Mouse (Mus musculus): ENCODE results near the gene Myo1e.

Myo1e gene

DNA sequence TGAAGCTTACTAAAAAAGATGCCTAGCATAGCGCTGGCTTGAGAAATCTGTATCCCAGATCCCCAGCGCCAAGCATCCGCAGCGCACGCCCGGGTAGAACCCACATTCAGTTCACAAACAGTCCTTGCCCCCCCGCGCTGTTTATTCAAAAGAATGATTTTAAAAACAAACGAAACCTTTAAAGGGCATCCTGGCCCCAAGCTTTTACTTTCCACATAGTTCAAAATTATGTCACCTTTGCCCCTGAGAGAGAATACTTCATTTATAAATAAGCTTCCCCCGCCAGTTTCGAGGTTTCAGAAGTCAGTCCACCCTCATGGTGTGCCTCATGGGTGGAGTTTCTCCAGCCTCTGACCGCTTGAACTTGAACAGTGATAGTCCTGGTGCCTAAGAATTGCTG, 1.6 kb downstream of the Myo1e start:
- no peak for TF ChIP-seq GATA4 (IDR thresholded peaks at IDR 0.05; ENCODE audit: insufficient replicate concordance, low read length)

DNA sequence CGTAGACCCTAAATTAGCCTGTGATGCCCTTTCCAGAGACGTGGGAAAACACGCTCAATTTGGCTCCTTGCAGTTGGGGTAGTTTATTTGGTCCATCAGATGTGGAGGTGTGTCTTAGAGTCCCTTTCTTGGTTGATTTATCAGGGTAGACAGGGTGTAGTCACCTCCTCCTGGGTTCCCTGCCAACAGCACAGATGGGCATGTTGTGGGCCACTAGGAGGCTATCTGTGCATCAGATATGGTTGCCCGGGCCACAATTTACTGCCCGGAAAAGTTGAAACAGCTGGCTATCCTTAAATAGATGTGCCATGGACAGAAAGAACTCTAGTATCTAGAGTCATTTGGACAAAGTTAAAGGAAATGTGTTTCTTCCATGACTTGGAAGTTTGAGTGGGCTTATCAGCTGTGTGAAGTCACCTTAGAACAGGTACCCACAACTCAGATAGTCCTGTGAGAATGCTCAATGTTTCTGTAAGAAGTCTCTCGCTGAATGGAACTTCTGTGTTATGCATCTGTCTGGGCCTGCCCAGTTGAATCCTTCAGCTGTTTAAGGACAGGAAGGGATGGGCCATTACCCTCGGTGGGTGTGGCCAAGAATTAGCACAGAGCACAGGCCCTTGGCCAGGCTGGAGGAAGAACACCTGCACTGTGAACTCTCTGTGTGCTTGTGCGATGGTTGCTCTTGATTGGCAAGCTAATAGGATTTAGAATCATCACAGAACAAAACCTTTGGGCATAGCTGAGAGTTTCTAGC, 2.3 kb downstream of the Myo1e start:
- no peak for TF ChIP-seq GATA4 (IDR thresholded peaks at IDR 0.05; ENCODE audit: insufficient replicate concordance, low read length)

DNA sequence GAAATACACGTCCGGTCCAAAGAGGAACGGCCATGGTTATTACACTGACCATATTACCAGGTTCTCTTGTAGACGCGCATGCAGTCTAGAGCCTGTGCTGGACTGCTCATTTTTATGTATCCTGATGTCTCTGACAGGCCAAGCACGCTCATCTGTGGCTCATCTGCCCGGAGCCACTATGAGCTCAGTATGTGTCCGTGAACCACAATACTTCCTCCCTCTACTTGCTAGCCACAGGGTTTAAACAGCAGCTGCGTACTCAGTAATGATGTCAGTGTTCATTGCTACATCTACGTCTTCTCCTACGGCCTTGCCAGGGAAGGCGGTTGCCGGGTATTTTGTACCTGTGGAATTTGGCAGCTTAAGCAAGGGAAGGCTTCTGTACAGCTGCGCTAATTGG, 4.5 kb downstream of the Myo1e start:
- TF ChIP-seq GATA4 (IDR thresholded peaks at IDR 0.05; ENCODE audit: insufficient replicate concordance, low read length): no peak

DNA sequence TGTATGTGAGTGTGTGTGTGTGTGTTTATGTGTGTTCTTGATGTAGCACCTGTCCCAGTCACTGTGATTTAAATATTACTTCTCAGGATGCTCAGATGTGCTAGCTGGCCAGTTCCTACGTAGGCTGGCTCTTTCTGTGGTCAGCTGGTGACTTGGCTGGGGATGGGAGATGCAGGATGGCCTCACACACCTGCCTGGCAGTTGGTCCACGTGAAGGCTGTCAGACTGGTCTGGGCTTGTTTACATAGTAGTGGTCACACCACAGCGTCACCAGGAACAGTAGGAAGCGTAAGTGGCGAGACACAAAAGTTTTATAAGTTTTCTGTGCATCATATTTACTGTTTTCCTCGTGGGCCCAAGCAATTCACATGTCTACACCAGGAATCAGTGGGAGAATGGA, 9.4 kb downstream of the Myo1e start:
- TF ChIP-seq GATA4 (IDR thresholded peaks at IDR 0.05; ENCODE audit: insufficient replicate concordance, low read length): no peak

DNA sequence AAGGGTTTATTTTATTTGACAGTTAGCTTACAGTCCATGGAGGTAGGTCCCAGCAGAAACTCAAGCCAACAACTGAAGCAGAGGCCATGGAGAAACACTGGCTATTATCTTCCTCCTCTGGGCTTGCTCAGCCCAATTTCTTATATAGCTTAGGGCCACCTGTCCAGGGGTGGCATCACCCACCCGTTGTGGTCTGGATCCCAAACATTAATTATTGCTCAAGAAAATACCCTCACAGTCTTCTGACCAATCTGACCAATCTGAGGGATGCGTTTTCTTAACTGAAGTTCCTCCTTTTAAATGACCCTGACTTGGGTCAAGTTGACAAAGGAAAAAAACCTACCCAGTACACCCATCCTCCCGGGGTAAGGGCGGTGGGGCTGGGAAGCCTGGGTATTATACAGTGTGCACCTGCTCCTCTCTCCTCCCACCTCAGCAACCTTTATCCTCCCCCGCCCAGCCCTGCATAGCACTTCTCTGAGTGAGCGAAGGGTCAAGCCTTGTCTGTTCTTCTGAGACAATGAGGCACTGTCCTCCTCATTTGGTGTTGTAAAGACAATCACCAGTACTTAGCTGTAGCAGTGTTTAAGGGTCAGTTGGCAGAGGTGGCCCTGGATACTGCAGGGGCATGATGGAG, 12.3 kb downstream of the Myo1e start:
- TF ChIP-seq GATA4 (IDR thresholded peaks at IDR 0.05; ENCODE audit: insufficient replicate concordance, low read length): no peak

DNA sequence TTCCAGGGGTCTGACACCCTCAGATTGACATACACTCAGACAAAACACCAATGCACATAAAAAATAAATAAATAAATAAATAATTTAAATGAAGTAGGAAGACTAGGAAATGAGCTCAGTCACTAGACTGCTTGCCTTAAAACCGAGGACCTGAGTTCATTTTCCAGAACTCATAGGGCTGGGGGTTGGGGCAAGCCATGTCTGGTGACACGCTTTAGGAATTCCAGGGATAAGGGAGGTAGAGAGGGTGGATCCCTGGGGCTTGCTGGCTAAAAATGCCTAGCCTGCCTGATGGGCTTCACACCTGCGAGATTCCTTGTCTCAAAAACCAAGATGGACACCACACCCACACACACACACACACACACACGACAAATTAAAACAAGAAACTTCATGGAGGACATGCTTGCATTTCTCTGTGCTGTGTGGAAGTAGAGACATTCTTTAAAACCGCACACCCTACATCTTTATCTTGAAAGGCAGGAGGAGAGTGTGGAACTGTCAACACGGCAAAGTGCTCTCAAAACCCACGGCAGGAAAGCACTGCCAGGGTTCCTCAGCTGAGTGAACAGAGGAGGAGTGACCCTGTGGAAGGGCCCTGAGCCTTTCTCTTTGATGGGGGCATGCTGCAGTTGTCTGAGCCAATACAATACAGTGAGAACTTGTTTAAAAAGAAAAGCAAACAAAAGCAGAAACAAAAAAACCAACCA, 13.5 kb downstream of the Myo1e start:
- TF ChIP-seq GATA4 (IDR thresholded peaks at IDR 0.05; ENCODE audit: insufficient replicate concordance, low read length): no peak

DNA sequence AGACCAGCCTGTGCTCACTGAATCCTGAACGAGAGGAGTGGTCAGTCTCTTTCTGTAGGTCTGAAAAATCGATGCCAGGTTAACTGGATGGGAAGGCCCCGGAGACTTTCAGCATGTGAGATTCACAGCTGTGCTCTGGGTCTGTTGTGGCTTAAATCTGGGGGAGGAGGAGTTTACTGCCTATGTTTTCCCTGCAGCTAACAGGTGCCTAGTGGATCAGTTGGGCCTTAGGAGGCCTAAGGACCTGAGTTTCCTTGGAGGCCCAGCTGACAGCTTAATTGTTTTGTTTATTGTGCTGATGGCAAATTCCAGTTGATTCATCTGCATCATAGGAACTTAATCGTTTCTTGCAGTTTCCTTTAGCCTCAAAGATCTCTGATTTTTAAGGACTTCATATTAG, 16.0 kb downstream of the Myo1e start:
- TF ChIP-seq GATA4 (IDR thresholded peaks at IDR 0.05; ENCODE audit: insufficient replicate concordance, low read length): no peak

DNA sequence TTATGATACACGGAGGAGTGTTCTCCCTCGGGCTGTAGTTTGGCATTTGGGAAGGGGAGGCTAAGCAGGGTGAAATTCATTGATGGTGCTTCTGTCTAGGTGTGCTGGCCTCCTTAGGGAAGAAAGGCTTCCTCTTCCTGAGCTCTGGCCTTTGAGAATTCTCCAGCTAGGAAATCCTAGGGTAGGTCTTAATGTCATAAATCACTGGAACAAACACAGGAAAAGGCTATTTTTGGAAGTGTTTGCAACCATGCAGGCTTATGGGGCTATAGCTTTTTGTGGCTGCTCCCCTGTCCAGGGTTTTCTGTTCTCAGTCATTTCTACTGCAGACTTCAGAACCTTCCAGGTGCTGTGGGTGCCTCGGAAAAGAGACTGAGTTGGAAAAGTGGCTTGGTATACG, 16.9 kb downstream of the Myo1e start:
- TF ChIP-seq GATA4 (IDR thresholded peaks at IDR 0.05; ENCODE audit: insufficient replicate concordance, low read length): no peak

DNA sequence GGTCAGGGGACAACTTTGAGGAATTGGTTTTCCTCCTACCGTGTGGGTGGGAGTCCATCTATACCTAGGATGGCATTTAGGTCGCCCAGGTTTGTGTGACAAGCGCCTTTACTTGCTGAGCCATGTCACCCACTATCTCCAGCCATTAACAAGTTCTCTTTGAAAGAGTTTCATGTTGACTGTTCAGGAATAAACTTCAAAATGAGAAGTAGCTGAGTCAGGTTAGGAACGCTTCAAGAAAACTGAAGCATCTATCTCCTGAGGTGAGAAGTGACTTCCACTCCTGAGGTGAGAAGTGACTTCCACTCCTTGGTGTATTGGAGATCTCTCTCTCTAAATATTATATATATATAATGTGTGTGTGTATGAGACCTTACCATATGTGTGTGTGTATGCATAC, 19.2 kb downstream of the Myo1e start:
- no peak for TF ChIP-seq GATA4 (IDR thresholded peaks at IDR 0.05; ENCODE audit: insufficient replicate concordance, low read length)

DNA sequence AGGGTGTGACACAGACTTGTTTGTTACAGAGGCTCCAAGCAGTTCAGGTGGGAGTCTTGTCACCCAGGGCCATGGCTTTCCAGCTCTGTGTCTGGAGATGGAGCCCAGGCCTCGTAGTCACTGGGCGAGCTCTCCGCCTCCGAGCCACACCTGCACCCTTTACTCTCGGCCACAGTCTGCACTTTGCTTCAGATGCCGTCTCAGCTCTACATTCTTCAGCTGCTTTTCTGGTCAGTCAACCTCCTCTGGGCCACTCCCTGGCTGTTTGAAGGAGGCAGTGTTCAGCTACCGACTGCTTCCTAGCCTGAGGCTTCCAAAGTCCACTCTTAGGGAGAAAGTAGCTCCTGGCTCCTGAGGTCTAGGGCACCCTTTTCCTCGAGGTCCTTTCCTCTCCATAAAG, 22.7 kb downstream of the Myo1e start:
- no peak for TF ChIP-seq GATA4 (IDR thresholded peaks at IDR 0.05; ENCODE audit: insufficient replicate concordance, low read length)

DNA sequence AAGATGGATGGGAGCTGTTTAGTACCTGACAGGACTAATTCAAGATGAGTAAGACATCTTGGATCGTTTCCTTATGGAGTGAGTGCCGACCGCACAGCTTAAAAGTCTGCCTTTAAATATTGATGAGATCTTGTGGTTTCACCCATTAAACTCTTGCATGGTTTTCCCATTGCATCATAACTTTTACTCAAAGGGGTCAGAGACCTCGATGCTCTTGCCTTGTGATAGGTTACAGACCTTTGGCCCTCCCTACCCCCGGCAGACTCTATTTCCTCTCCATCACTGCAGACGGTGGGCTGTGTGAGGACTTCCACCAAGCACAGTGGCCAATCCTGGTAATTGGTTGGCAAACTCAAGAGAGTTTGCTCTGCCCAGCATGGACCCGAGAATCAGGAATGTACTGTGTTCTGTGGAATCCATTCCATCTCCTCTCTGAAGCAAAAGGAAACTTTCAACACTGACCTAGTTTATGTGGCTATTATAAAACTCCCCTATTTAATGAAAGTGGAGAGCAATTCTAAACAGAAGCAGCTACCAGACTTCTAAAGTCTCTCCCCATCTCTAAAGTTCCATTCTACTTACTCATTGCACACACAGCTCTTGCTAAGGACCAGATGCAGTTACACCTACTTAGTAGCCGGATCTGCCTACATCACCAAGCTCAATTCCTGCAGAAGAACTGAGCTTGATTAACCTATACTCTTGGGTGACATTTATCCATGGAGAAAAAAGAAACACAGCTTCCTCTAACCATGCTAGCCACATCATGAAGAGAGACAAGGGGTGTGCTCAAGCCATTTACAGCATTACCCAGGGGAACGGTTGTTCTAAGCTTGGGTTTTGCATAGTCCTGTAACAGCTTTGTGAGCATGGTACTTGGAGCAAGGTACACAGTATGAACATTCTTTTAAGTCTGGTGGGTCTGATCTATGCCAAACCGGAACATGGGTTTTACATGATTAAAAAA, 25.2 kb downstream of the Myo1e start:
- no peak for TF ChIP-seq GATA4 (IDR thresholded peaks at IDR 0.05; ENCODE audit: insufficient replicate concordance, low read length)

DNA sequence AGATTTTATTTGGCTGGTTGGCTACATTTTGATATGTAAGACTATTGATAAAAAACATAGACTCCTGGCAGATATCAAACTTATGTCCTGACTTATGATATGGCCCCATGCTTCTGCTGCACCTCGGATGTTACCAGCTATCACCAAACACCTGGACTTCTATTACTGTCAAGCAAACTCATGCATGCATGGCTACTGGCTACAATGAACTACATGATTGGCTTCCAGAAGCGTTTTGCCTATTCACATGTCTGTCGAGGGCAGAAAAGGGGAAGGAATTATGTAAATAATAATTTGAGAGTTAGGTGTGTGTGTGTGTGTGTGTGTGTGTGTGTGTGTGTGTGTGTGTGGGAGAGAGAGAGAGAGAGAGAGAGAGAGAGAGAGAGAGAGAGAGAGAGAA, 30.0 kb downstream of the Myo1e start:
- TF ChIP-seq GATA4 (IDR thresholded peaks at IDR 0.05; ENCODE audit: insufficient replicate concordance, low read length): no peak

DNA sequence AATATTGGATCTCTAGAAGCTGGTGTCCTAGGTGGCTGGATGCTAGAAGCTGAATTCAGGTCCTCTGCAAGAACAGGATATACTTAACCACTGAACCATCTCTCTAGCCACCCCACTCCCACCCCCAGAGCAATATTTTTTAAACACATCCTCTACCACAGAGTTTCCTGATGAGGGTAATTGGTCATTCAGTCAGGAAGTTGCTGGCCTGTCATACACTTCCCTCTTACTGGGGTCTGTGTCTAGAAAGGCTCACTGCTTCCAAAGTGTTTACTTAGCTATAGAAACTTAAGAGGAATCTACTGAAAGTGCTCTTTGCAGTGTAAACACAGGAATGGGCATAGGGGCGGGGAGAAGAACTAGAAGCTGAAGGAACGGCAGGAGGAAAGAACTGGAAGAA, 30.4 kb downstream of the Myo1e start:
- no peak for TF ChIP-seq GATA4 (IDR thresholded peaks at IDR 0.05; ENCODE audit: insufficient replicate concordance, low read length)

DNA sequence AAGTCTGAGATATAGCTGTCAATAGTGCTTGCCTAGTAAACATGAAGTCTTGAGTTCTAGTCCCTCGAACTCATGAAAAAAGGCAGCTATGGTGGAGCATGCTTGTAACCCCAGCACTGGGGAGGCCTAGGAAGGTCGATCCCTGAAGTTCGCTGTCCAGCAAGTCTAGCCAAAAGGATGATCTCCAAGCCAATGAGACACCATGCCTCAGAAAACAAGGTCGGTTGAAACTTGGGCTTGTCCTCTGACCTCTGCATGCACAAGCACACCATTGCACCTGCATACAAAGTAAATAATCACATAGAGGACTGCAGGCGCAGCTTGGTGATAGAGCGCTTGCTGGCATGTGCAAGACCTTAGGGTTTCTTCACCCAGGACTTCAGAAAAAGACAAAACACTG, 31.2 kb downstream of the Myo1e start:
- no peak for TF ChIP-seq GATA4 (IDR thresholded peaks at IDR 0.05; ENCODE audit: insufficient replicate concordance, low read length)

DNA sequence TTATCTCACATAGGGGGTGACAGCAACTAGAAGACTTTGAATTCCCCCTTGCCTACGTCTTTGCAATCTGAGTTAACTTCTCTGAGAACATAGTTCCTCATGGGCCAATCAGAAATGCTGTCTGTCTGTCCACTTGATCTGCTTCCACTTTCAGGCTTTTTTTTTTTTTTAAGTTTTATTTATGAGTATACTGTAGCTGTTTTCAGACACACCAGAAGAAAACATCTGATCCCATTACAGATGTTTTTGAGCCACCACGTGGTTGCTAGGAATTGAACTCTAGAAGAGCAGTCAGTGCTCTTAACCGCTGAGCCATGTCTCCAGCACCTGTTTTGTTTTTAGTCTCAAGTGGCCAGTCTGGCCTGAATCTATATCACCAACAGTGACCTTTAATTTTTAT, 32.1 kb downstream of the Myo1e start:
- no peak for TF ChIP-seq GATA4 (IDR thresholded peaks at IDR 0.05; ENCODE audit: insufficient replicate concordance, low read length)

All from liver, adult (tissue).